Mouse (Mus musculus) cerebellum, adult (tissue): ENCODE measurements around the gene Gm30302.

ENCODE experiments used
- ATAC-seq: cut with Nextera tagmentation; 2 replicates; pipeline ENCODE4 v1.9.2; 2017; ENCODE audit warnings: mild to moderate bottlenecking, moderate library complexity, mixed read lengths; ENCODE audit not compliant: insufficient number of reproducible peaks, low FRiP score, low TSS enrichment

Gm30302 gene

DNA sequence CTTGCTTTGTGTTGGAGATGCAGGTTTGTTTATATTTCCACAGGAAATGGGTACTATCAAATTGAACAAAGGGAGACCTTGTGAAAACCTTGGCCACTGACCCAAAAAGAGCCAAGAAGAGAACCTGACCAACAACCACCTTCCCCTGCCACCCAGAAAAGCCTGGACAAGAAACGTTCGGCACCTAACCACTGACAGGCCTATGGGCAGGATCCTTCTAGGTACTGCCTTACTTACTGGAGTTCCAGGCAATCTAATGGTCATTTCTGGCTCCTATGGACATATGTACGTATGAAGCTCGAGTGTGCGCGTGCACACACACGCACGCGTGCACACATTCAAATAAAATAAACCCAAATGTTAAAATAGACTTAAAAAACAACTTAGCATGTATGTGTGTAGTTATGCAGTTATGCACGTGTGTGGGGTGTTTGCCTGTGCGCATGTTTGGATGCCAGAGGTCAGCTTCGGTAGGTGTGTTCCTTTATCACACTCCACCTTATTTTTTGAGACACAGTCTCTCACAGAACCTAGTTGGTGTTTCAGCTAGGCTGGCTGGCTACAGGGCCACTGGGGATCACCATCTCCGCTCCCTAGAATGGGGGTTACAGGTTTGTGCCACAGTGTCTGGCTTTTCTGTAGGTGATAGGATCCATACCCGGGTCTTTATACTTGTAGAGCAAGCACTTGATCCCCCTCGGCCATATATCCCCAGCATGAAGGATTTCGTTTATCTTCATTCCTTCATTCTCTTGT lies 57.3 kb downstream of the Gm30302 start:
- ATAC-seq, result no peak

DNA sequence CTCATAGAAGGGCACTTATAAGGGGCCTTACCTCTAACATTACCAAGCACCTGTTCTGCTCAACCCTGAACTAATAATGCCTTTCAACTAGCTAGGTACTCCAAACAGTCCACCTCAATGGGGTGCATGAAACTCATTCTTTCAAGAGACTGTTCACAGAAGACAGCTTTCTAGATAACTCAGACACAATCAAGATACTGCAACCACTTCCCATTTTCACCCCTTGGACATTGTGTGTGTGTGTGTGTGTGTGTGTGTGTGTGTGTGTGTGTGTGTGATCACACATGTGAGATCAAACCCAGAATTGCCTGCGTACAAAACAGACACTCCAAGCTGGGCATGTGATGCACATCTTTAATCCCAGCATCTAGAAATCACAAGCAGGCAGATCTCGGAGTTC lies 60.8 kb downstream of the Gm30302 start:
- no peak for ATAC-seq

GRCm38 (mm10) chr13:49736430-49736829 lies 62.4 kb downstream of the Gm30302 start:
- no peak for ATAC-seq
